Comparison of ENCODE assay signal across 8 mouse cellular contexts in the genomic region with DNA sequence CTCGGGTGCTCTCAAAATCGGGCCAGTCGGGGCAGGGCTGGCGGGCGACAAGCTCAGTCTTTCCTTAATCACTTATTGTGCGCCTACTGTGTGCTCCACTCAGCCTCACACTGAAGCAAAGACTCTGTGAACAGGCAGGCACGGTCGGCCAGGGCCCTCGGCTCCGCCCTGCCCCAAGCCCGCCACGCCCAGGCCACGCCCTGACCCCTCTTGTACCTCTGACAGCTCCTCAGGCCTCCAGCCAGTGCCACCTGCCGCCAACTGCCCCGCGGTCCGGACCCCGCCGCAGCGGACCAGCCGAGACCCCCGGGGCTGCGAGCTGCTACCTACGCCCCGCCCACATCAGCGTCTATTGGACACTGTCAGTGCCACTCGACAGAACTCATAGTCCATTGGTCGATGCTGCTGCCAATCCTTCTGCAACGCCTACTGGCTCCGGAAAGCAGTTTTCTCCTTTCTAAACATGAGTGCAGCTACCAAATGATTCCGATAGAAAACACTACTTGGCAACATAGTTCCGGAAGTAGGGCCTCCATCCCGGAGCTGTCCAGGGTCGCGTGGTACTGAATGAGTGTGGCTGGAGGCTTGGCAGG. TPM values are rescaled to one million over a fixed set of nuclear protein-coding genes. Genes with fewer than 3 reads are reported as not detected.
A peak's percentile ranks its signal among the peaks of the same experiment; 100 is the strongest.
DNase-seq lines count a peak whose midpoint lies in the region; ATAC-seq lines count a peak whose summit lies in the region.

A gene (minus strand): TSS at position 439 of the 593 bp plus-strand sequence.

- H3K9ac ChIP-seq in intestine, embryonic 14.5 days (ENCODE audit: low read length) = peak within 1 kb of the TSS; percentile 54

- H3K27ac ChIP-seq in intestine, embryonic 14.5 days (ENCODE audit: low read depth) = peak within 1 kb of the TSS; percentile 16; the same call in 1 of the 2 replicates

- WGBS in intestine, embryonic 14.5 days = under 1% methylated on average over 35 of the region's 35 CpGs

- H3K9me3 ChIP-seq in intestine, embryonic 14.5 days (ENCODE audit: control insufficient read depth, low read length) = no peaks in the 10 kb centered on the region

- intact Hi-C loops in left cerebral cortex, postnatal 14 days (cut with DNase I) = no loop called here

- no peaks in the 10 kb centered on the region for H3K4me1 ChIP-seq in intestine, embryonic 14.5 days (replicated peaks; ENCODE audit: control insufficient read depth, insufficient read depth, low read length)

- peak; percentile 98 to 99 for DNase-seq in adrenal gland, adult 18-20 months (ENCODE audit: low spot score in 2 of 2)
- peak; percentile 99 for DNase-seq in embryo, embryonic 11 days
- DNase-seq in gastrocnemius, postnatal 25 days = peak; percentile 97
- peak; percentile 100 for DNase-seq in intestine, embryonic 14.5 days (ENCODE audit: low spot score)
- DNase-seq in left cerebral cortex, postnatal 14 days (ENCODE audit: low spot score in 2 of 2) = peak; percentile 100
- peak; percentile 100 for DNase-seq in mesoderm, embryonic 11.5 days (ENCODE audit: low read depth, low spot score)
- peak; percentile 97 for DNase-seq in right cerebral cortex, postnatal 36 days (ENCODE audit: low spot score in 2 of 2)
- peak; percentile 98 for DNase-seq in yolk sac, embryonic 10.5 days (ENCODE audit: low spot score)

- peak; percentile 99 for ATAC-seq in intestine, embryonic 14.5 days (replicated peaks; ENCODE audit: low FRiP score, low TSS enrichment, low read depth)

- peak within 1 kb of the TSS; percentile 71 for H3K4me3 ChIP-seq in intestine, embryonic 14.5 days (ENCODE audit: low read depth, low read length)

- H3K27me3 ChIP-seq in intestine, embryonic 14.5 days (replicated peaks; ENCODE audit: control insufficient read depth, insufficient read depth, low read length) = no peaks in the 10 kb centered on the region

- H3K4me2 ChIP-seq in intestine, embryonic 14.5 days (ENCODE audit: low read length) = peak within 1 kb of the TSS; percentile 59

- 0 out of 2 replicates have a peak, but pooled peaks cover under 1% of the 10 kb centered on the region for H3K36me3 ChIP-seq in intestine, embryonic 14.5 days (ENCODE audit: control insufficient read depth, insufficient read depth, low read length)

RNA-seq across cellular contexts. Expression of the gene that starts here (rescaled TPM):
- 10 to 100 TPM; 25.6 to 44.1 TPM for total RNA-seq in adrenal gland, adult 18-20 months (2021)
- total RNA-seq in gastrocnemius, postnatal 25 days (2021) = 10 to 100 TPM; 13.5 to 13.9 TPM
- polyA plus RNA-seq in intestine, embryonic 14.5 days (2014; fragmentation: Nextera tagmentation; extraction: Ambion mirVana) = 13.1 and 13.7 TPM in 2 replicates
- 10 to 100 TPM; 70.9 to 76.3 TPM for total RNA-seq in left cerebral cortex, postnatal 14 days (2021)

Comparison
In these comparisons a context has a peak if more than half of its experiments do, and no peak if none do; other contexts are left out.
1. Peak in every context shown above with its lines: DNase-seq, ATAC-seq, H3K4me3 ChIP-seq and H3K27ac ChIP-seq.